Comparison of ENCODE assay signal across 8 mouse cellular contexts in genomic region chr13:29857436-29857835, GRCm38 (mm10). TPM values are rescaled to one million over a fixed set of nuclear protein-coding genes. Genes with fewer than 3 reads are reported as not detected.
DNase-seq lines count a peak whose midpoint lies in the region; ATAC-seq and TF ChIP-seq lines count a peak whose summit lies in the region.

No protein-coding gene starts in this region.

- H3K27me3 ChIP-seq in lung, embryonic 14.5 days (ENCODE audit: insufficient read depth, low read length) = no peaks in the 10 kb centered on the region
- H3K27me3 ChIP-seq in stomach, embryonic 14.5 days (ENCODE audit: control insufficient read depth, insufficient read depth, low read length) = no peaks in the 10 kb centered on the region

- no peaks in the 10 kb centered on the region for H3K9me3 ChIP-seq in lung, embryonic 14.5 days (ENCODE audit: low read depth, low read length)
- no peaks in the 10 kb centered on the region for H3K9me3 ChIP-seq in stomach, embryonic 14.5 days (ENCODE audit: control insufficient read depth, low read depth, low read length)

- ATAC-seq in lung, embryonic 14.5 days (ENCODE audit: insufficient read depth) = no peak
- ATAC-seq in stomach, embryonic 14.5 days (ENCODE audit: insufficient number of reproducible peaks, insufficient read depth, low FRiP score, low read depth) = 0 out of 2 replicates have a peak, but pooled peaks have one; percentile 60

- DNase-seq in adrenal gland, adult 2 months = peak; percentile 26
- no peak for DNase-seq in adrenal gland, postnatal 4 days (ENCODE audit: low spot score in 2 of 2)
- peak; percentile 85 for DNase-seq in 3T3-L1 (ENCODE audit: low read depth, low spot score)
- DNase-seq in cerebellum, adult 11-12 months = peak; percentile 21
- DNase-seq in heart, adult 8-10 months (ENCODE audit: low spot score) = peak; percentile 39
- DNase-seq in kidney, adult 18-20 months = peak; percentile 36
- peak; percentile 81 for DNase-seq in lung, embryonic 14.5 days

- H3K36me3 ChIP-seq in lung, embryonic 14.5 days (ENCODE audit: insufficient read depth) = no peaks in the 10 kb centered on the region
- H3K36me3 ChIP-seq in stomach, embryonic 14.5 days (ENCODE audit: control insufficient read depth, insufficient read depth, low read length) = no peaks in the 10 kb centered on the region

- no peak overlapping the region for H3K9ac ChIP-seq in lung, embryonic 14.5 days
- H3K9ac ChIP-seq in stomach, embryonic 14.5 days (replicated peaks; ENCODE audit: low read depth, low read length) = no peak overlapping the region

- peak; percentile 68 for TF ChIP-seq CTCF in lung, embryonic 14.5 days (IDR thresholded peaks at IDR 0.05; ENCODE audit: low read depth)

- H3K4me3 ChIP-seq in lung, embryonic 14.5 days (ENCODE audit: low read depth, low read length) = no peak overlapping the region
- H3K4me3 ChIP-seq in stomach, embryonic 14.5 days (ENCODE audit: low read depth, low read length) = no peak overlapping the region

- no peak overlapping the region for H3K27ac ChIP-seq in lung, embryonic 14.5 days (ENCODE audit: low read depth)
- no peak overlapping the region for H3K27ac ChIP-seq in stomach, embryonic 14.5 days (ENCODE audit: low read length)

- no peaks in the 10 kb centered on the region for H3K4me1 ChIP-seq in lung, embryonic 14.5 days (ENCODE audit: insufficient read depth)
- peaks cover 5% of the 10 kb centered on the region; the same call in 1 of the 2 replicates for H3K4me1 ChIP-seq in stomach, embryonic 14.5 days (ENCODE audit: control insufficient read depth, insufficient read depth, low read length)

- no peak overlapping the region for H3K4me2 ChIP-seq in lung, embryonic 14.5 days
- H3K4me2 ChIP-seq in stomach, embryonic 14.5 days (replicated peaks; ENCODE audit: low read depth, low read length) = no peak overlapping the region

- 14% methylated on average over 4 of the region's 4 CpGs for WGBS in lung, embryonic 14.5 days
- 18% methylated on average over 4 of the region's 4 CpGs for WGBS in stomach, embryonic 14.5 days

RNA-seq across cellular contexts. Expression of gene Cdkal1, which starts 2.0 kb away (rescaled TPM):
- total RNA-seq in adrenal gland, adult 2 months (2021) = 10 to 100 TPM; 22.0 to 29.0 TPM
- 0.71 and 0.73 TPM in 2 replicates for polyA plus RNA-seq in adrenal gland, adult 2 months (2012; rRNA removed)
- total RNA-seq in adrenal gland, postnatal 4 days (2021) = 10 to 100 TPM; 31.9 to 34.3 TPM
- 10 to 100 TPM; 27.5 to 31.3 (median 30.8) TPM for total RNA-seq in heart, adult 8-10 months (2022)
- polyA plus RNA-seq in lung, embryonic 14.5 days (2014; fragmentation: Nextera tagmentation; extraction: Ambion mirVana) = 35.4 and 38.9 TPM in 2 replicates
- polyA plus RNA-seq in stomach, embryonic 14.5 days (2014; fragmentation: Nextera tagmentation; extraction: Ambion mirVana) = 37.0 and 44.8 TPM in 2 replicates

Comparison
In these comparisons a context has a peak if more than half of its experiments do, and no peak if none do; other contexts are left out.
1. DNase-seq: peak in adrenal gland, adult 2 months (single experiment), 3T3-L1 (single experiment), cerebellum, adult 11-12 months (single experiment), heart, adult 8-10 months (single experiment), kidney, adult 18-20 months (single experiment) and lung, embryonic 14.5 days (single experiment); none in adrenal gland, postnatal 4 days (0 of 2).